Mouse (Mus musculus) fat pad, adult 2 months (tissue): ENCODE measurements at regions not wholly inside any gene's neighbourhood (a gene's known extent, or its start where the extent isn't known, plus 50 kb on each side); places are given as distances from the start of the nearest gene placed in this dataset.
A peak's percentile ranks its signal among the peaks of the same experiment; 100 is the strongest.

ENCODE experiments used
- DNase-seq: peaks from one replicate; pipeline ENCODE4 v3.0.0-alpha.2; 2011; ENCODE audit warnings: low read depth, low spot score; ENCODE audit errors: extremely low read depth

DNA sequence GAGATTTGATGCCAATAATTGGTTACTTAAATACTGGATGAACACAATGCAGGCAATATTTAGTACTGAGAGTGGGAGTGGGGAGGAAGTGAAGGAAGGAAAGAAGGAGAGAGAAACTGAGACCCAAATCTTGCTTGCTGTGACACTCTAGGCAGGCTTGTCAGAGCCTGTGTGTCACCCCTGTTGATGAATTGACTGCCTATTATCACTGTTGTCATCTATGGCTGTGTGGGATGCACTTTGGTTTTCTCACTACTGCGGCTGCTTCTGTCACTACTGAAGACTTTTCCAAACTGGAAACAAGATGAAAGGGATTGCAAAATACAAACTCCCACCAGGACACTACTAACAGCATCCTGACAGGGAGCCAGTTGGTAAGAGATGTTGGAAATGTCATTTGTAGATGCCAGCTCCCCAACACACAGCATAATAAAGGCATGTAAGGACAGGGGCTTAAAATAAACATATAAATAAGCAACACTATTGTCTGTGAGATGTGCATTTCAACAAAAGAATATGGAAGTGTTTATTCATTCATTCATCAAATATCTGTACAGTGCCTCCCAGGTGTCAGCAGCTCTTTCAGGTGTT, 207.0 kb upstream of the Ufl1 start:
- DNase-seq, result no peak

GRCm38 (mm10) chr4:25483621-25483933, 202.0 kb upstream of the Ufl1 start:
- DNase-seq, result no peak

DNA sequence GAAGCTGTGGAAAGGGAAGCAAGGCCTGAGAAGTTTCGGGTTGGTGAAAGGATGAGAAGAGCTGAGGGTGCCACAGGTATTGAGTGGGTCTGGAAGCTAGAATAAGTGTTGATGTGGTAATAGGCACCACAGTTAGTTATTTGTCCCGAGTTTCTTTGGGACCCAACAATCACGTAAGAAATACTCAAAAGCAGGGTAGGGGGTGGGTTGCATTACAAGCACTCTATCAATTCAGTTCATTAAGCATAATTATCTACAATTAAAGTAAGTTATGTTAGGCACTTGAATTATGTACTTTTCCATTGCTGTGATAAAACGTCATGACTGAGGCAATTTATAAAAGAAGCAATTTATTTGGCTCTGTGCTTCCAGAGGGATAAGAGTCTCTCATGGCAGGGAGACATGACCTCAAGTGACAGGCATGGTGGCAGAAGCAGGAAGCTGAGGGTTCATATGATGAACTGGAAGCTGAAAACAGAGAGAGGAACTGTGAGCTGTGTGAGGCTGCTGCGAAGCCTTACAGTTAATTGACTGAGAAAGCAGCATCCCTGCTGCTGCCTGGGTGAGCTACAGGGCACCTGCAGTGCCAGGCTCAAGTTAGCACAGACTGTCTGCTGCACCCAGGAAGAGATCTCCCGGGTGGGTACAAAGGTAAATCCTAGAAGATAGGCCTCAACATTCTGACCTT, 201.5 kb upstream of the Ufl1 start:
- no peak for DNase-seq

- no peak for DNase-seq
These were observed 191.4 kb upstream of the Ufl1 start for GRCm38 (mm10) chr4:25473026-25473425.

- DNase-seq, result no peak
These were observed 184.9 kb upstream of the Ufl1 start for GRCm38 (mm10) chr4:25466490-25466889.

- DNase-seq, result no peak
These were observed 183.4 kb upstream of the Ufl1 start for GRCm38 (mm10) chr4:25464792-25465590.

DNA sequence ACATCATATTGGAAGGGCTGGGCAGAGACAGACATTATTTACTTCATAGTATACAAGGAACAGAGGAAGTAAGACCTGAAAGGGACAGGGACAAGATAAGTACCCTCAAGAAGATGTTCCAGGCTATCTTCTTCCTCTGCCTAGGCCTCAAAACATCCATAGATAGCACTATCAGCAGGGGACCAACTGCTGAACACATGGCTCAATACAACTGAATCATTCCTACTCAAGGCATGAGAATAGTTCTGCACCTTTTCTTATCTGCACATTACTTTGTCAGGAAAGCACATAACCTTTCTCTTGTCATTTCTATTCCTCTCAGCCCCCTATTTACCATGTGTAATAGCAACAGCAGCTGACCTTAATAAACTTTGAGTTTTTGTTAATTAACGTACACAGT, 182.4 kb upstream of the Ufl1 start:
- no peak for DNase-seq

DNA sequence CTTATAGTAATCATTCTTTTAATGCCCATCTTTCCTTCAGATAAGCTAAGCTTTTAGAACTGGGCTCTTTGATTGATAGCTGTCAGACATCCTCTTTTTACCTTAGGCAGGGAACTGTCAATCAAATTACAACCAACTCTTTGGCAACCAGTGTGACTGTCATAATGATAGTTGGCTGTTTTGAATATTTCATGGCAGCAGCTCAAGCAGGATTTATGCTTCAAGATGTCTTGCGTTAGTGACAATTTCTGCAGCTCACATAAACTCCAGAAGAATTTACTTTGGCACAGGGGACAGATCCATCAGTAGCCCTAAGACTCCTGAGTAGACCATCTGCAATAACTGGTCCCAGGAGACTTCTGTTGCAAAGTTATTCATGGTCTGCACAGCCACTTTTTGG, 178.5 kb upstream of the Ufl1 start:
- DNase-seq, result peak; percentile 74

- peak; percentile 33 for DNase-seq
These were observed 173.1 kb upstream of the Ufl1 start for GRCm38 (mm10) chr4:25454752-25455151.

DNA sequence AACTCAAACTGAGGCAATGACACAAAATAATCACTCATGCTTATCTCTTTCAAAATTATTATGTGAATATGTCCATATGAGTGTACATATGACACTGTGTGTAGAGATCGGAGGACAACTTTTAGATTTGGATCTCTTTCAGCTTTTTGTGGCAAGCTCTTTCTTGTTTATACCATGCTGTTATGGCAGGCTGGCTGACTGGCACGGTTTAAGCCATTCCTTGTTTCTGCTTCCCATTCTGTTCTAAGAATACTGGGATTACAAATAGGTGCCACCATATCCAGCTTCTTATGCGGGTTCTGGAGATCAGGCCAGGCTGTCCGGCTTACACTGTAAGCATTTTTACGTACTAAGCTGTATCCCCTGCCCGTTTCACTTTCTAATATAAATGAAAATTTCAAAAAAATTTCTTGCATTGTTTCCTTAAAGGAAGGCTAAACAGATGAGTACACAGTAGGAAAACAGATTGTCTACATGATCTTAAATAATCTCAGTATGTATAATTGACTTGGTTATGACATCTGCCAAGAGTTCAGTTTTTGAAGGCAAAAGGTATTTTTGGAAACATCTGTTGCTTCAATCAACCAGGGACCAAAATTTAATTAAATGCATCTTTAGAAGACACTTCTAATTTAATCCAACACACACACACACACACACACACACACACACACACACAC, 171.6 kb upstream of the Ufl1 start:
- DNase-seq, result no peak

DNA sequence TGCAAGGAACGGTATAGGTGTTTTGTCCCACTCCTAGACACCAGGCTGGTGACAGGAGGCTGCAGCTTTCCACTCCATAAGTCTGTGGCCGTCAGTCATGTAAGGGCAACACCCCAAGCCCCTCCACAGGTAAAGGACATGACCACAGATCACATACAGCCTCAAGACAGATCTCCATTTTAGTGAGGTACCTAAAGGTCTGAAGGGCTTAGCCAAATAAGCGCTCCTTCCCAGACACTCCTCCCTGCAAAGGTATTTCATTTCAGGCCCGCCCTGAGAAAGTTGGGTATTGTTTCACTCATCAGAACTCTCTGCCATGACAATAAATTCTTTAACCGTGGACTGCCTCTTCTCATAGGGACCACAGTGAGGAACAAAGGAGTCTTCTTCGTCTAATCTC, 170.2 kb upstream of the Ufl1 start:
- DNase-seq, result no peak

GRCm38 (mm10) chr4:25432203-25432602, 150.6 kb upstream of the Ufl1 start:
- DNase-seq, result no peak

DNA sequence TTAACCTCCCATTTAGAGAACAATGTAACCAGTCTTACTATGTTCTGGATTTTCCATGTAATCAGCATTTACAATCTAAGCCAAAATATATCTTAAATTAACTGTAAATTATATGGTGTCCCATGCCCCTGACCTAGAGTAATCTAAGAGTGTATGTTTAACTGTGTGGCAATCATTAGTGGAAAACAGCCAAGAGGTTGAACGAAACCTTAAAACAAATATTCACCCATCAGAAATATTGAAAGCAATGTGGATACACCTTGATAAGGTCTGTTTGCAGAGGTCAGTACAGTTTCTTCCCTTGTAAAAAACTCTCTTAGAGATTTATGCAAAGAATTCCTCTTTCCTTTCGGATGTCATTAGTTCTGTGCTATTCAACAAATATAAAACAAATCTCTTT, 134.7 kb upstream of the Ufl1 start:
- no peak for DNase-seq

- DNase-seq, result no peak
These were observed 128.8 kb upstream of the Ufl1 start for GRCm38 (mm10) chr4:25410440-25410839.

DNA sequence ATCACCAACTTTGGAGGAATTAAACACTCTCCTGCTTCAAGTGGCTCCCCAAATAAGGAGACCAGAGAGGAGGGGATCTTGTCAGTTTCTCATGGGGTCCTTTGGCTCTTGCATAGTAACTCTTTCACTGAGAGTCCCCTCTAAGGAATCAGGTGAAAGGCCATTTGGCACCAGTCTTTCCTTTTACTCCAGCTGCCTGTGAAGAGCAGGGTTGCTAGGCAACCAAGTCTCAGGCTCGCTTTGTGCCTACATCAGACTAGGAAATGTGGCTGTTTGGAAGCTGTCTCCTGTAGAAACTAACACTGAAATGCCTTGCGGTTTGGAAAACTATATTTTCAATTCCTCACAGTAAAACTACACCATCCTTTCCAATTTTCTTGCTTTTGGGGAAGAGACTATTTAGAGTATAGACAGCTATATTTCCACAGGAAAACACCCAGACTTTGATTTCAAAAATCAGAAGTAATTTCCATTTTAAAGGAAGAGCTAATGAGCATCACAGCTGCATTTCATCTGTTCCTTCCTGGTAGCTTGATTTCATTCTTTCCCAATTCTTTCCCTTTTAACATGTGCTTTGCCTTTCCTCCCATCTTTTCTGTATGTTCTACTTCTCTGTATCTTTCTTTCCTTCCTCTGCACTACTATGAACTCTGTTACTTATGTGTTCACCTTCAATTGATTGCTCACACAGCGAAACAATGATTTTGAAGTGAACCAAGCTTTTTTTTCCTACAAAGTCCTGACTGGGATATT, 127.3 kb upstream of the Ufl1 start:
- DNase-seq, result no peak

DNA sequence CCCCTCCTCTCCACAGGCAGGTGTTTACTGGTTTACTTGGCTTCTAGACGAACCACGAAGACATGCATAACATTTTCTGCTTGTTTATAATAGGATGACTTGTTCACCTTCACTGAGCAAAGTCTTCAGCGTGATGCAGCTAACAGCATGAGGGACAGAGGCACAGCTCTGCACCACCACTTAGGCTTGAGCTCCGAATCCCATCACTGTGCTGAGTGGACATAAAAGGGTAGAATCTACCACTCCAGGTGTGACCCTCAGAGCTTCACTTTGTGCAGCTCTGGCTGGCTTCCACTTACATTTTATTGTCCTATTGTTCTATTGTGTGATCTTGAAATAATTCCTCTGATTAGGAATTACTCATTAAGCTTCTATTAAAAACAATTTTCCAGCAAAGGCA, 126.2 kb upstream of the Ufl1 start:
- no peak for DNase-seq

DNA sequence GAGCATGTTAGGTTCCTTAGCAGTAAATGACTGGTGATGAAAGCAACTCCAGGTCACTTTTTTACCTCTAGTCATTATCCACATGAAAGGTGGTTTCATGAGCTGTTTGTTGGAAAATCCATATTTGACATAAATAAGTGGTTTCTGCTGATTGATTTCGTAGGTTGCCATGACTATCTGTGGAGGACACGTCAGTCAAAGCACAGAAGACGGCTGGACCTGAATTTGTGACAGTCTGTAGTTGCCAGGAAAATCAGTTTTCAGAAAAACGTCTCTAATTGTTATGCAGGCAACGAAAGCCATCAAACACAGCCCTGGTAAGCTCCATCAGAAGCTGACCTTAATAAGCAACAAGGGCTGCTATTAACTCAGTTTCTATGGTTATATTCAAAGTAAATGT, 107.9 kb upstream of the Ufl1 start:
- DNase-seq, result no peak

GRCm38 (mm10) chr4:25372041-25372440, 90.4 kb upstream of the Ufl1 start:
- no peak for DNase-seq

GRCm38 (mm10) chr4:25364402-25364801, 82.8 kb upstream of the Ufl1 start:
- DNase-seq, result no peak

GRCm38 (mm10) chr4:25337638-25338037, 56.0 kb upstream of the Ufl1 start:
- DNase-seq, result no peak
